Mouse (Mus musculus) ovary, postnatal 36 days (tissue): ENCODE data around the gene Strip2.

Experiments
- DNase-seq: peaks from one replicate; pipeline ENCODE4 v3.0.0; 2022; ENCODE audit warnings: low spot score, mixed read lengths

Gene Strip2

GRCm38 (mm10) chr6:30009204-30009603, 92.4 kb downstream of the Strip2 start:
- no peak for DNase-seq
